Mouse (Mus musculus): ENCODE results near the gene Arl4d. TPM values are rescaled to one million over a fixed set of nuclear protein-coding genes. Genes with fewer than 3 reads are reported as not detected.
"Not testable (repeated sequence)": the region's sequence is repeated elsewhere in the genome, so short reads cannot be mapped to it uniquely, and the experiment has no call there.

Gene Arl4d
- total and polyA plus RNA-seq, 3 experiments: 4.8 to 16.6 (median 10.8) TPM

- DNase-seq: peak; percentile 74
These were observed 19.7 kb upstream of the Arl4d start for GRCm38 (mm10) chr11:101645411-101646282.

- not testable (repeated sequence) for DNase-seq
These were observed 19.0 kb upstream of the Arl4d start for GRCm38 (mm10) chr11:101646283-101646794.

- not testable (repeated sequence) for DNase-seq
These were observed 18.2 kb upstream of the Arl4d start for GRCm38 (mm10) chr11:101647093-101647492.

GRCm38 (mm10) chr11:101656356-101656755 is 9.0 kb upstream of the Arl4d start:
- DNase-seq: no peak

GRCm38 (mm10) chr11:101657528-101657885 is 7.8 kb upstream of the Arl4d start:
- no peak for DNase-seq

GRCm38 (mm10) chr11:101657886-101658750 is 7.2 kb upstream of the Arl4d start:
- peak; percentile 83 for DNase-seq

- DNase-seq: peak; percentile 60
These were observed 6.4 kb upstream of the Arl4d start for GRCm38 (mm10) chr11:101658751-101659558.

- DNase-seq: no peak
These were observed 4.2 kb upstream of the Arl4d start for GRCm38 (mm10) chr11:101661191-101661590.

GRCm38 (mm10) chr11:101661786-101662185 is 3.6 kb upstream of the Arl4d start:
- DNase-seq: no peak

- DNase-seq: no peak
These were observed 1.9 kb upstream of the Arl4d start for GRCm38 (mm10) chr11:101663229-101664027.

- DNase-seq: no peak
These were observed 273 bp downstream of the Arl4d start for GRCm38 (mm10) chr11:101665636-101665992.

GRCm38 (mm10) chr11:101666626-101667345 is 1.4 kb downstream of the Arl4d start:
- peak; percentile 47 for DNase-seq

- DNase-seq: peak; percentile 86
These were observed 2.7 kb downstream of the Arl4d start for GRCm38 (mm10) chr11:101667871-101668532.

- peak; percentile 67 for DNase-seq
These were observed 3.4 kb downstream of the Arl4d start for GRCm38 (mm10) chr11:101668546-101669261.

- no peak for DNase-seq
These were observed 5.0 kb downstream of the Arl4d start for GRCm38 (mm10) chr11:101670334-101670733.

GRCm38 (mm10) chr11:101671255-101671654 is 5.9 kb downstream of the Arl4d start:
- DNase-seq: no peak

- DNase-seq: peak; percentile 43
These were observed 7.8 kb downstream of the Arl4d start for GRCm38 (mm10) chr11:101673010-101673642.

GRCm38 (mm10) chr11:101674106-101674505 is 8.8 kb downstream of the Arl4d start:
- DNase-seq: no peak
